Mouse (Mus musculus): Measurements from ENCODE around the gene Gm12830. TPM values are rescaled to one million over a fixed set of nuclear protein-coding genes. Genes with fewer than 3 reads are reported as not detected.

Gm12830 gene
- polyA plus RNA-seq, 1 experiment: not detected

DNA sequence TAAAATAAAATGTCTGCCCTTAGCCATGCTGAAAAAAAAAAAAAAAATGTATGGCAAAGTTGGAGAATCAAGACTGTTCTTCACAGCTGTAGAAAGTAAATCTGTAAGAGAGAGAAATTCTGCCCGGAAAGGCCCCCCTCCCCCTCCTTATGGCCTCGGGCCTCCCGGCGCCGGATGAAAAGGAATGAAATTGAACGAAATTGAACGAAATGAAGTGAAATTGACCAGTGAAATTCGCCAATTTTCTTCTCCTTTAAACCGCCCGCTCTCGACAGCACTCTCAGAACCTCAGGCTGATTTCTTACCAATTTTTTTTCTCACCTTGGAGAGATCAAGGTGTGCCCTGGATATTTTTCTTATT, 81.9 kb downstream of the Gm12830 start:
- H3K27me3 ChIP-seq (ENCODE audit: control insufficient read depth, insufficient read depth, low read length, poor library complexity, severe bottlenecking): peaks cover 64% of the 10 kb centered on the region
- no peaks in the 10 kb centered on the region for H3K4me1 ChIP-seq (ENCODE audit: control insufficient read depth, insufficient read depth, low read length)
- TF ChIP-seq CTCF (IDR thresholded peaks at IDR 0.05; ENCODE audit: low read depth, low read length) (no peak), POLR2A (IDR thresholded peaks at IDR 0.05; ENCODE audit: insufficient read depth, low read length) (no peak), EP300 (IDR thresholded peaks at IDR 0.05; ENCODE audit: insufficient read depth, low read depth, low read length) (no peak)
- no peak overlapping the region for H3K4me3 ChIP-seq (ENCODE audit: low read depth, low read length)
- H3K9ac ChIP-seq (ENCODE audit: low read depth, poor library complexity, severe bottlenecking): no peak overlapping the region
- H3K27ac ChIP-seq (ENCODE audit: insufficient read depth, low read length): no peak overlapping the region
- H3K36me3 ChIP-seq (ENCODE audit: control insufficient read depth, insufficient read depth, low read length, poor library complexity, severe bottlenecking): no peaks in the 10 kb centered on the region
- no peaks in the 10 kb centered on the region for H3K9me3 ChIP-seq (replicated peaks; ENCODE audit: control insufficient read depth, insufficient read depth, low read length, poor library complexity, severe bottlenecking)

DNA sequence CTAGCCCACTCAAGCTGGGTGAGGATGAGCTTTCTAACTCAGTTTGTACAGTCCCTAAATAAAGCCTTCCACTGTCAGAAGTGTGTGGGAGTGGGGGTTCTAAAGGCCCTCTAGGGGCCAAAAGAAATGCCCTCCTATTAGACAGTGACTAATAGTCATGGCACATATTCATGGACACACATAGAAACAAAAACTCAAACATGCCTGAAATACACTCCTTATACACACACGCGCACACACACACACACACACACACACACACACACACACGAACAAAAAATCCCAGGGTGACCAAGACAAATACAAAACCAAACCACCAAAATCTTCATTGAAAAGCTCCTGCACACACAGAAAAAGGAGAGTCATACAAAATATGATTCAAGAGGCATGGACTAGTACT, 84.0 kb downstream of the Gm12830 start:
- Histone ChIP-seq H3K27me3 (ENCODE audit: control insufficient read depth, insufficient read depth, low read length, poor library complexity, severe bottlenecking) (peaks cover 69% of the 10 kb centered on the region), H3K27ac (ENCODE audit: insufficient read depth, low read length) (no peak overlapping the region), H3K36me3 (ENCODE audit: control insufficient read depth, insufficient read depth, low read length, poor library complexity, severe bottlenecking) (no peaks in the 10 kb centered on the region), H3K9me3 (replicated peaks; ENCODE audit: control insufficient read depth, insufficient read depth, low read length, poor library complexity, severe bottlenecking) (no peaks in the 10 kb centered on the region), H3K9ac (ENCODE audit: low read depth, poor library complexity, severe bottlenecking) (no peak overlapping the region), H3K4me3 (ENCODE audit: low read depth, low read length) (no peak overlapping the region), H3K4me1 (ENCODE audit: control insufficient read depth, insufficient read depth, low read length) (no peaks in the 10 kb centered on the region)
- TF ChIP-seq POLR2A (IDR thresholded peaks at IDR 0.05; ENCODE audit: insufficient read depth, low read length) (no peak), EP300 (IDR thresholded peaks at IDR 0.05; ENCODE audit: insufficient read depth, low read depth, low read length) (no peak), CTCF (IDR thresholded peaks at IDR 0.05; ENCODE audit: low read depth, low read length) (no peak)

Other genes starting within 250 kb of the Gm12830 start
- not detected in 2 replicates for gene Foxd2, start 87.2 kb downstream of the Gm12830 start, polyA plus RNA-seq (2011; ENCODE audit: insufficient read depth, insufficient read length, low read depth, missing spikeins)
- gene Foxe3, start 104.3 kb downstream of the Gm12830 start, polyA plus RNA-seq (2011; ENCODE audit: insufficient read depth, insufficient read length, low read depth, missing spikeins): not detected in 2 replicates
- gene Cmpk1, start 165.5 kb downstream of the Gm12830 start, polyA plus RNA-seq (2011; ENCODE audit: insufficient read depth, insufficient read length, low read depth, missing spikeins): 53.8 and 65.7 TPM in 2 replicates
- 23.5 and 25.3 TPM in 2 replicates for gene Stil, start 178.4 kb downstream of the Gm12830 start, polyA plus RNA-seq (2011; ENCODE audit: insufficient read depth, insufficient read length, low read depth, missing spikeins)
- gene Tal1, start 234.7 kb downstream of the Gm12830 start, polyA plus RNA-seq (2011; ENCODE audit: insufficient read depth, insufficient read length, low read depth, missing spikeins): 0.37 and 0.61 TPM in 2 replicates

All from ES-Bruce4 (cell line).